Mouse (Mus musculus): ENCODE measurements around the gene Mrpl47.
"Not testable (repeated sequence)": the region's sequence is repeated elsewhere in the genome, so short reads cannot be mapped to it uniquely, and the experiment has no call there.

Mrpl47 gene

GRCm38 (mm10) chr3:32737172-32737655 is at the start of gene Mrpl47:
Gene Mrpl47 (minus strand): TSS chr3:32737605.
- DNase-seq (ENCODE audit: low spot score): no peak

- no peak for DNase-seq (ENCODE audit: low spot score)
These were observed 33.4 kb upstream of the Mrpl47 start for GRCm38 (mm10) chr3:32770781-32771180.

- no peak for DNase-seq (ENCODE audit: low spot score)
These were observed 26.5 kb upstream of the Mrpl47 start for GRCm38 (mm10) chr3:32763902-32764301.

GRCm38 (mm10) chr3:32762962-32763361 is 25.6 kb upstream of the Mrpl47 start:
- DNase-seq (ENCODE audit: low spot score): no peak

- no peak for DNase-seq (ENCODE audit: low spot score)
These were observed 21.8 kb upstream of the Mrpl47 start for GRCm38 (mm10) chr3:32759212-32759611.

- no peak for DNase-seq (ENCODE audit: low spot score)
These were observed 17.0 kb upstream of the Mrpl47 start for GRCm38 (mm10) chr3:32754384-32754915.

- DNase-seq (ENCODE audit: low spot score): no peak
These were observed 12.6 kb upstream of the Mrpl47 start for GRCm38 (mm10) chr3:32749820-32750579.

- DNase-seq (ENCODE audit: low spot score): no peak
These were observed 11.0 kb upstream of the Mrpl47 start for GRCm38 (mm10) chr3:32748384-32748783.

- not testable (repeated sequence) for DNase-seq (ENCODE audit: low spot score)
These were observed 8.0 kb upstream of the Mrpl47 start for GRCm38 (mm10) chr3:32745426-32745825.

GRCm38 (mm10) chr3:32745001-32745400 is 7.6 kb upstream of the Mrpl47 start:
- no peak for DNase-seq (ENCODE audit: low spot score)

- DNase-seq (ENCODE audit: low spot score): no peak
These were observed 4.9 kb upstream of the Mrpl47 start for GRCm38 (mm10) chr3:32742276-32742780.

GRCm38 (mm10) chr3:32738549-32738948 is 1.1 kb upstream of the Mrpl47 start:
- no peak for DNase-seq (ENCODE audit: low spot score)

GRCm38 (mm10) chr3:32736244-32737171 is 897 bp downstream of the Mrpl47 start, which contains the start of gene Ndufb5:
Gene Ndufb5 (plus strand): TSS chr3:32736990.
- peak; percentile 99 for DNase-seq (ENCODE audit: low spot score)

GRCm38 (mm10) chr3:32727861-32728260 is 9.5 kb downstream of the Mrpl47 start:
- DNase-seq (ENCODE audit: low spot score): no peak

GRCm38 (mm10) chr3:32725951-32726350 is 11.5 kb downstream of the Mrpl47 start:
- DNase-seq (ENCODE audit: low spot score): no peak

GRCm38 (mm10) chr3:32724191-32724590 is 13.2 kb downstream of the Mrpl47 start:
- no peak for DNase-seq (ENCODE audit: low spot score)

- DNase-seq (ENCODE audit: low spot score): peak; percentile 87
These were observed 19.1 kb downstream of the Mrpl47 start for GRCm38 (mm10) chr3:32718271-32718670.

- not testable (repeated sequence) for DNase-seq (ENCODE audit: low spot score)
These were observed 20.0 kb downstream of the Mrpl47 start for GRCm38 (mm10) chr3:32717403-32717802.

GRCm38 (mm10) chr3:32713711-32714110 is 23.7 kb downstream of the Mrpl47 start:
- no peak for DNase-seq (ENCODE audit: low spot score)

- DNase-seq (ENCODE audit: low spot score): no peak
These were observed 28.0 kb downstream of the Mrpl47 start for GRCm38 (mm10) chr3:32709388-32709787.

GRCm38 (mm10) chr3:32708368-32709231 is 28.8 kb downstream of the Mrpl47 start:
- DNase-seq (ENCODE audit: low spot score): peak; percentile 97

Measured in lung, postnatal 25 days (tissue).